Mouse (Mus musculus) lung, postnatal 0 days (tissue): ENCODE measurements around the gene Cdk8.

Experiments
- CTCF ChIP-seq: IDR thresholded peaks from 2 replicates; pipeline ENCODE4 v1.5.1; 2016; ENCODE audit warnings: antibody characterized with exemption, mild to moderate bottlenecking
- EP300 ChIP-seq: IDR thresholded peaks from 2 replicates; pipeline ENCODE4 v1.6.1; 2016; ENCODE audit warnings: antibody characterized with exemption, mild to moderate bottlenecking, control low read depth

DNA sequence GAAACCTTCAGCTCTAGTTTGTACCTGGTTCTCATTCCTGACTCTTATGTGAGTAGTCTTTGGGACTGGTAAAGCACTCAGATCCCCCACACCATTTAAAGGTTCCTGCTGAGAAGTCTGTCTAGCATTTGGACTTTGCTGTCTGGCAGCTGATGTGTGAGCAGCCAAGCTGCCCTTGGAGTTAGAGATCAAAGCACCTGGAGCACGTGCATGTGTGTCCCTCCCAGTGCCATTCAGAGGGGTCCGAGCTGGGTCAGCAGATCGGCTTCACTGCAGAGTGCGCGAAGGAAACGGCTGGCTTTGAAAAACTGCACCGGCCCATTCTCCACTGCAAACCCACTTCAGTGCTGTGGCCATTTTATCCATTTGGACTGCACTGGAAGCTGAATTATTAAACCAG is 58.9 kb downstream of the Cdk8 start:
- no peak for TF ChIP-seq CTCF
- TF ChIP-seq EP300, result no peak
